Mouse (Mus musculus): ENCODE data around the gene Ptgr2.

DNA sequence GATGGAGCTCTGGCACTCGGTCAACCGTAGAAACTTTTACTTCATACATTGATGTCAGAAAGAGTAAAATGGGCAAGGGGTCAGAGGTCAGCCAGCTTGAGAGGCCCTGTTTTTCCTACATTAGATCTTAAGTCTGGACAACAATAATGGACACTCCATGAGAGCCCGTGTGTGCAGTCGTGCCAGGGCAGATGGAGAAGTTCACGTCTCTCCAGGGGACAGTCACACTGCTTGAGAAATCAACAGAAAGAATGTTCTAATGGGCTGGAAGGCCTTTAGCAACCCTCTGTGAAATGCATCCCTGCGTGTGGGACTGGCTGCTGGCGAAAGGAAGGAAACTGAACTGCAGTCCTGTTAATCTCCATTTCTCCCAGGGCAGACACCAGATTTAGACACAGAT is 24.7 kb upstream of the Ptgr2 start:
- TF ChIP-seq CTCF (IDR thresholded peaks at IDR 0.05; ENCODE audit: control insufficient read depth, insufficient read depth, insufficient read length) (no peak), MYOG (IDR thresholded peaks at IDR 0.05; ENCODE audit: control insufficient read depth, extremely low read depth, insufficient read length) (no peak)

All from C2C12 (cell line).